Mouse (Mus musculus) forebrain, embryonic 14.5 days (tissue): Measurements from ENCODE around the gene Arl14. TPM values are rescaled to one million over a fixed set of nuclear protein-coding genes. Genes with fewer than 3 reads are reported as not detected.

ENCODE experiments used
- polyA plus RNA-seq: library from polyadenylated mRNA; unstranded; fragments of >200 nt; fragmentation: Nextera tagmentation; extraction: Ambion mirVana; gene quantifications from 2 replicates; pipeline ENCODE4 v1.2.1, GENCODE M21; 2014

Gene Arl14
- polyA plus RNA-seq, 1 experiment from 2014 or later: not detected

Other genes starting within 250 kb of the Arl14 start
- gene Ift80, start 217.8 kb upstream of the Arl14 start, polyA plus RNA-seq: 11.9 and 12.5 TPM in 2 replicates
- 91.2 and 96.6 TPM in 2 replicates for gene Smc4, start 217.7 kb upstream of the Arl14 start, polyA plus RNA-seq
- 72.4 and 82.6 TPM in 2 replicates for gene Trim59, start 177.7 kb upstream of the Arl14 start, polyA plus RNA-seq
- 39.8 and 42.3 TPM in 2 replicates for gene Kpna4, start 95.3 kb upstream of the Arl14 start, polyA plus RNA-seq
- gene Ppm1l, start 94.4 kb downstream of the Arl14 start, polyA plus RNA-seq: 16.5 and 20.7 TPM in 2 replicates